Mouse (Mus musculus) CH12.LX (cell line): Measurements from ENCODE around the gene Polr2l.

ENCODE experiments used
- CHD1 ChIP-seq: IDR thresholded peaks from 2 replicates; pipeline ENCODE4 v1.6.1; 2012; ENCODE audit warnings: low read depth, low read length, improper control_type of control experiment, inconsistent platforms
- CTCF ChIP-seq, 2 experiments: IDR thresholded peaks in 1 of 2; conservative IDR thresholded peaks in 1 of 2; 2 replicates each; pipeline ENCODE4 v1.5.1; 2011 to 2012; ENCODE audit warnings: low read depth in 2 of 2, low read length in 2 of 2, improper control_type of control experiment in 1 of 2, inconsistent platforms in 1 of 2, mild to moderate bottlenecking in 1 of 2, moderate library complexity in 1 of 2
- HCFC1 ChIP-seq: IDR thresholded peaks from 2 replicates; pipeline ENCODE4 v1.6.1; 2012; ENCODE audit warnings: low read depth, mild to moderate bottlenecking, inconsistent platforms, low read length, improper control_type of control experiment
- JUN ChIP-seq: IDR thresholded peaks from 2 replicates; pipeline ENCODE4 v1.6.1; 2011; ENCODE audit warnings: low read depth, mild to moderate bottlenecking, low read length, improper control_type of control experiment, moderate library complexity; ENCODE audit not compliant: insufficient read depth
- MYC ChIP-seq: IDR thresholded peaks from 2 replicates; pipeline ENCODE4 v1.6.1; 2011; ENCODE audit warnings: low read depth, mild to moderate bottlenecking, improper control_type of control experiment, low read length
- POLR2A ChIP-seq: IDR thresholded peaks from 2 replicates; pipeline ENCODE4 v1.6.1; 2011; ENCODE audit warnings: low read depth, mild to moderate bottlenecking, improper control_type of control experiment, low read length
- RAD21 ChIP-seq: IDR thresholded peaks from 2 replicates; pipeline ENCODE4 v1.6.1; 2011; ENCODE audit warnings: low read depth, mild to moderate bottlenecking, low read length, improper control_type of control experiment, moderate library complexity
- SIN3A ChIP-seq: IDR thresholded peaks from 2 replicates; pipeline ENCODE4 v1.6.1; 2012; ENCODE audit warnings: low read length, improper control_type of control experiment, inconsistent platforms
- SMC3 ChIP-seq: IDR thresholded peaks from 2 replicates; pipeline ENCODE4 v1.6.1; 2011; ENCODE audit warnings: low read depth, low read length, improper control_type of control experiment

DNA sequence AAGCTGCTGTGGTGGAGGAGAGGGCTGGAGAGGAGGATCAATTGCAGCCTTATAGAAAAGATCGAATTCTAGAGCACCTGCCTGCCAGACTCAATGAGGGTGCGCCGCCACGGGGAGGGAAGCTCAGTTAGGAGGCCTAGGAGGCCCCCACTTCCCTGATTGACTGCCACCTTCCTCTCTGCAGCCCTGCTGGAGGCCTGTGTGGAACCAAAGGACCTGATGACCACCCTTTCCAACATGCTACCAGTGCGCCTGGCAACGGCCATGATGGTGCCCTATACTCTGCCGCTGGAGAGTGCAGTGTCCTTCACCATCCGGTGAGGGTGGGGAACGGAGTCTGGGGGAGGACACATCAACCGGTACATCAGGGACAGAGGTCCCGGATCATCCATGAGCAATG is 16.3 kb downstream of the Polr2l start:
- TF ChIP-seq HCFC1: no peak
- TF ChIP-seq CTCF (conservative IDR thresholded peaks at IDR 0.05 in 1 of 2, IDR thresholded peaks at IDR 0.05 in 1 of 2; ENCODE audit: low read depth in 2 of 2, low read length in 2 of 2): no peak
- TF ChIP-seq CHD1: no peak
- TF ChIP-seq SIN3A: no peak
- TF ChIP-seq SMC3: no peak
- no peak for TF ChIP-seq RAD21
- TF ChIP-seq MYC: no peak
- TF ChIP-seq POLR2A: no peak
- no peak for TF ChIP-seq JUN
